Mouse (Mus musculus): ENCODE measurements around the gene Col13a1. TPM values are rescaled to one million over a fixed set of nuclear protein-coding genes. Genes with fewer than 3 reads are reported as not detected.
A peak's percentile ranks its signal among the peaks of the same experiment; 100 is the strongest.

Col13a1 gene
- polyA plus RNA-seq, 1 experiment from 2014 or later, result not detected

- POLR2A ChIA-PET, result no interaction called here
- H3K27me3 ChIP-seq, result peaks cover 30% of the 10 kb centered on the region
- in situ Hi-C loops (cut with MboI; ENCODE audit: low pct_unique_long_range_greater_than_20kb), result no loop called here
- CTCF ChIA-PET, result no interaction called here
- no peak for DNase-seq (ENCODE audit: low read depth, low spot score)
- no peak for TF ChIP-seq CTCF (IDR thresholded peaks at IDR 0.05)
- no peak for ATAC-seq
Measured at GRCm38 (mm10) chr10:61845476-61845875, 133.4 kb downstream of the Col13a1 start.

DNA sequence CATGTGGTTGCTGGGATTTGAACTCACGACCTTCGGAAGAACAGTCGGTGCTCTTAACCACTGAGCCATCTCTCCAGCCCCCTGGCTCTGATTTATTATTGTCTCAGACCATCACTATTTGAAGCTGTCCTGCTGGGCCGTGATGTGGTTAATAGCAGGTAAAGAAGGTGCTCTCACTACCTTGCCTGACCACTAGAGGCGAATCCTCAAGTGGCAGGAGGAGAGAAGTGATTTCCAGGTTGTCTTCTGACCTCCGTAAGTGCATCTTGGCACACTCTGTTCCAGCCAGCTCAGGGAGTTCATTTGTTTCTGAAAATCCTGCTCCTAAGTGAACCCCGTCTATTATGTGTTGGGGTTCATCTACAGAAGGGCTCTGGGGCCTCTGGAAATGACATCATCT, 134.4 kb downstream of the Col13a1 start:
- POLR2A ChIA-PET, result no interaction called here
- in situ Hi-C loops (cut with MboI; ENCODE audit: low pct_unique_long_range_greater_than_20kb), result no loop called here
- peaks cover 30% of the 10 kb centered on the region for H3K27me3 ChIP-seq
- CTCF ChIA-PET, result no interaction called here
- TF ChIP-seq CTCF (IDR thresholded peaks at IDR 0.05), result no peak
- DNase-seq (ENCODE audit: low read depth, low spot score) (no peak), ATAC-seq (no peak)

DNA sequence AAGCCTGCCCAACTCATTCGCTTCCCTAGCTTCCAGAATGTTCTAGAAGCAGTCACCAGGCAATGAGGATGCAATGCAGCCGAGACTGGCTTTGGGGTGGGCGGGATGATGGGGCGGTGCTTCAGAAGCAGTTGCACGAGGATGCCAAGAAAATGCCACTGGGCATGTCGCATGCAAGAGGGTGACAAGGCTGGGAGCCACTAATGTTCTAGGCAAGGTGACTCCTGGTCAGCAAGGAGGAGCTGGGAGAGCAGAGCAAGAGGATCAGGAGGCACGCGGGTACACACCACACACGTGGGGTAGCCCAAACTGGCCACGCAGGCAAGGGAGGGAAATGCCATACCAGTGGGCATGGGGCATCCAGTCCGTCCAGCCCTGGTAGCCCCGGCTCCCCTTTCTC, 136.6 kb downstream of the Col13a1 start:
- CTCF ChIA-PET, result no interaction called here
- no peak for TF ChIP-seq CTCF (IDR thresholded peaks at IDR 0.05)
- DNase-seq (ENCODE audit: low read depth, low spot score) (no peak), ATAC-seq (no peak)
- H3K27me3 ChIP-seq, result peaks cover 28% of the 10 kb centered on the region
- in situ Hi-C loops (cut with MboI; ENCODE audit: low pct_unique_long_range_greater_than_20kb), result no loop called here
- POLR2A ChIA-PET, result no interaction called here

DNA sequence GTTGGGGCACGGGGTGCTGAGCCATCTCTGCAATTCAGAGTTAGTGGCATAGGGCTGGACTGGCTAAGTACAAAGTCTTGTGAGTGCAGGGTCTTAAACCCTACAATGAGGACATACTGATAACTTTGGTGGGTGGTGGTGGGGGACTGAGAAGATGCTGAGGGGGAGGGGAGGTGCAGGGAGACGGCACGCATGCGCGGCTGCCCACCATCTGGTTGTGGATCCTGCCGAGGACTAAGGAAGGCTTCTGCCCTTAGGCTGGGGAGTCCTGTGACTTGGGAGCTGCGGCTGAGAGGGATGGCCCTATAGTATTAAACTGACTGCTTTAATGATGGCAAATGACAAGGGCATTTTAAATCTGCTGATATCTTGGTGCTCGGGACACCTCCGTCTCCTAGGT, 139.6 kb downstream of the Col13a1 start:
- in situ Hi-C loops (cut with MboI; ENCODE audit: low pct_unique_long_range_greater_than_20kb), result no loop called here
- no peak for ATAC-seq
- DNase-seq (ENCODE audit: low read depth, low spot score), result no peak
- no peak for TF ChIP-seq CTCF (IDR thresholded peaks at IDR 0.05)
- POLR2A ChIA-PET, result no interaction called here
- peaks cover 28% of the 10 kb centered on the region for H3K27me3 ChIP-seq
- CTCF ChIA-PET, result interaction anchor here (1.1 to 1.3 kb wide), 3 partner anchors 43 to 264 kb away, joined by 3 read pairs; no protein-coding TSS in a partner anchor

GRCm38 (mm10) chr10:61838769-61839168, 140.1 kb downstream of the Col13a1 start:
- in situ Hi-C loops (cut with MboI; ENCODE audit: low pct_unique_long_range_greater_than_20kb), result no loop called here
- H3K27me3 ChIP-seq, result peaks cover 28% of the 10 kb centered on the region
- ChIA-PET CTCF (interaction anchor here (1.1 to 1.3 kb wide), 3 partner anchors 43 to 265 kb away, joined by 3 read pairs; no protein-coding TSS in a partner anchor), POLR2A (no interaction called here)
- TF ChIP-seq CTCF (IDR thresholded peaks at IDR 0.05), result peak; percentile 90
- DNase-seq (ENCODE audit: low read depth, low spot score) (peak; percentile 2), ATAC-seq (peak; percentile 58)

DNA sequence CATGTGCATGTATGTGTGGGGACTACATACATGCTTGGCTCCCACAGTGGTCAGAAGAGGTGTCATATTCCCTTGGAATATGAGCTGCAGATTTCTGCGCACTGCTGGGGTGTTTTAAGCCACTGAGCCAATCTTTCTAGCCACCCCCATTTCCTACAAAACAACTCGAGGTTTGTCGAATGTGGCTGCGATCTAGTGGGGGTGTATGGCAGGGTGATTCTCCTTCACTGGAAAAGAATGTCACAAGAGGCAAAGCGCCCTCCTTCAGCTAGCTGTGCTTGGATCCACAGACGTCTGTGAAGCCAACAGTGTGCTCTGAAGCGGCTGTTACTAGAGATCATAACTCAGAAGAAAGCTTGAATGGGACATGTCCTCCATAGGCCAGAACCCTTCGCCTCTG, 141.6 kb downstream of the Col13a1 start:
- ATAC-seq (no peak), DNase-seq (ENCODE audit: low read depth, low spot score) (no peak)
- ChIA-PET POLR2A (no interaction called here), CTCF (no interaction called here)
- in situ Hi-C loops (cut with MboI; ENCODE audit: low pct_unique_long_range_greater_than_20kb), result no loop called here
- no peak for TF ChIP-seq CTCF (IDR thresholded peaks at IDR 0.05)
- H3K27me3 ChIP-seq, result peaks cover 18% of the 10 kb centered on the region

- CTCF ChIA-PET, result no interaction called here
- in situ Hi-C loops (cut with MboI; ENCODE audit: low pct_unique_long_range_greater_than_20kb), result no loop called here
Measured at GRCm38 (mm10) chr10:61834288-61834687, 144.6 kb downstream of the Col13a1 start.

DNA sequence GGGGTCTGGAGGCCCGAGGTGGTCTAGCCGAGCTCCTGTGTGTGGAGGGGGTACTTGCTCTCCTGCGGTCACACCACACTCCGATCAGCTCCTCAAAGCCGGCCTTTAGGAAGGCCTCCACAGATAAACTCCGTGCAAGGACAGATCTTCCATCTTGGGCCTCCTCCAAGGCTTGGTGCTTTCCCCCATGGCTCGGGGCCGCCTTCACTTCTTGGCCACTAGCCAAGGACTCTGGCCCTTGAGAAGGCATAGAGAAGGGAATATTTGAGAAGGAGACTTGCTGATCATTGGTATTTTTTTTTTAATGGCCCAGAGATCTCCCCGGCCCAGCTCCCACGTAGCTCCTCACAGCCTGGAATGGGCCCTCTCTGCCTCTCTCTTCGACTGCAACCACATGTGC, 146.2 kb downstream of the Col13a1 start:
- DNase-seq (ENCODE audit: low read depth, low spot score) (no peak), ATAC-seq (no peak)
- CTCF ChIA-PET, result no interaction called here
- TF ChIP-seq CTCF (IDR thresholded peaks at IDR 0.05), result no peak
- POLR2A ChIA-PET, result no interaction called here
- in situ Hi-C loops (cut with MboI; ENCODE audit: low pct_unique_long_range_greater_than_20kb), result no loop called here
- peaks cover 6% of the 10 kb centered on the region for H3K27me3 ChIP-seq

More at GRCm38 (mm10) chr10:61834288-61834687, 144.6 kb downstream of the Col13a1 start:
- peaks cover 6% of the 10 kb centered on the region for H3K27me3 ChIP-seq
- DNase-seq (ENCODE audit: low read depth, low spot score) (no peak), ATAC-seq (no peak)
- POLR2A ChIA-PET, result no interaction called here
- no peak for TF ChIP-seq CTCF (IDR thresholded peaks at IDR 0.05)

- CTCF ChIA-PET, result no interaction called here
- peaks cover 6% of the 10 kb centered on the region for H3K27me3 ChIP-seq
- POLR2A ChIA-PET, result no interaction called here
- no peak for TF ChIP-seq CTCF (IDR thresholded peaks at IDR 0.05)
- ATAC-seq, result no peak
- in situ Hi-C loops (cut with MboI; ENCODE audit: low pct_unique_long_range_greater_than_20kb), result no loop called here
- DNase-seq (ENCODE audit: low read depth, low spot score), result no peak
Measured at GRCm38 (mm10) chr10:61831741-61832140, 147.2 kb downstream of the Col13a1 start.

GRCm38 (mm10) chr10:61831251-61831650, 147.7 kb downstream of the Col13a1 start:
- ChIA-PET CTCF (no interaction called here), POLR2A (no interaction called here)
- DNase-seq (ENCODE audit: low read depth, low spot score), result no peak
- no peak for TF ChIP-seq CTCF (IDR thresholded peaks at IDR 0.05)
- no peak for ATAC-seq
- peaks cover 4% of the 10 kb centered on the region for H3K27me3 ChIP-seq
- in situ Hi-C loops (cut with MboI; ENCODE audit: low pct_unique_long_range_greater_than_20kb), result no loop called here

- ATAC-seq (no peak), DNase-seq (ENCODE audit: low read depth, low spot score) (no peak)
- in situ Hi-C loops (cut with MboI; ENCODE audit: low pct_unique_long_range_greater_than_20kb), result no loop called here
- ChIA-PET POLR2A (no interaction called here), CTCF (no interaction called here)
- H3K27me3 ChIP-seq, result peaks cover 4% of the 10 kb centered on the region
- TF ChIP-seq CTCF (IDR thresholded peaks at IDR 0.05), result no peak
Measured at GRCm38 (mm10) chr10:61830817-61831216, 148.1 kb downstream of the Col13a1 start.

GRCm38 (mm10) chr10:61829046-61829445, 149.9 kb downstream of the Col13a1 start:
- DNase-seq (ENCODE audit: low read depth, low spot score), result no peak
- H3K27me3 ChIP-seq, result peaks cover 4% of the 10 kb centered on the region
- in situ Hi-C loops (cut with MboI; ENCODE audit: low pct_unique_long_range_greater_than_20kb), result no loop called here
- TF ChIP-seq CTCF (IDR thresholded peaks at IDR 0.05), result no peak
- no peak for ATAC-seq
- ChIA-PET POLR2A (no interaction called here), CTCF (no interaction called here)
